Mouse (Mus musculus) E14TG2a.4 (cell line): Measurements from ENCODE around the gene Zfp39.

Experiments used
- H3K27me3 ChIP-seq: 2 replicates; pipeline ENCODE4 v1.6.1; 2014; ENCODE audit warnings: low read length, control low read depth; ENCODE audit not compliant: insufficient read depth
- H3K36me3 ChIP-seq: 2 replicates; pipeline ENCODE4 v1.6.1; 2014; ENCODE audit warnings: low read length, control low read depth; ENCODE audit not compliant: insufficient read depth
- H3K4me1 ChIP-seq: replicated peaks from 2 replicates; pipeline ENCODE4 v1.6.1; 2014; ENCODE audit warnings: low read depth, low read length, control low read depth
- H3K4me3 ChIP-seq: replicated peaks from 2 replicates; pipeline ENCODE4 v1.5.1; 2014; ENCODE audit warnings: mild to moderate bottlenecking, low read length
- H3K9me3 ChIP-seq: 2 replicates; pipeline ENCODE4 v1.6.1; 2014; ENCODE audit warnings: low read length, control low read depth
- CTCF ChIP-seq: conservative IDR thresholded peaks from 2 replicates; pipeline ENCODE4 v1.5.1; 2014; ENCODE audit warnings: low read length
- NANOG ChIP-seq: IDR thresholded peaks from 2 replicates; pipeline ENCODE4 v1.6.1; 2014; ENCODE audit warnings: borderline replicate concordance, low read length, mixed read lengths
- POU5F1 ChIP-seq: IDR thresholded peaks from 2 replicates; pipeline ENCODE4 v1.6.1; 2014; ENCODE audit warnings: low read length, borderline replicate concordance

Zfp39 gene

GRCm38 (mm10) chr11:58947306-58947705 is 43.3 kb upstream of the Zfp39 start:
- Histone ChIP-seq H3K4me3 (no peak overlapping the region), H3K27me3 (peaks cover 64% of the 10 kb centered on the region), H3K9me3 (no peaks in the 10 kb centered on the region), H3K36me3 (no peaks in the 10 kb centered on the region), H3K4me1 (peaks cover 20% of the 10 kb centered on the region)
- TF ChIP-seq POU5F1 (no peak), CTCF (no peak), NANOG (no peak)

- TF ChIP-seq POU5F1 (no peak), NANOG (no peak), CTCF (no peak)
- Histone ChIP-seq H3K4me1 (peaks cover 17% of the 10 kb centered on the region), H3K27me3 (peaks cover 40% of the 10 kb centered on the region), H3K9me3 (no peaks in the 10 kb centered on the region), H3K36me3 (no peaks in the 10 kb centered on the region), H3K4me3 (no peak overlapping the region)
Measured at GRCm38 (mm10) chr11:58944136-58944535, 40.1 kb upstream of the Zfp39 start.

- peaks cover 5% of the 10 kb centered on the region; the same call in 1 of the 2 replicates for H3K27me3 ChIP-seq
- peaks cover 30% of the 10 kb centered on the region for H3K36me3 ChIP-seq
- peak overlapping the region; percentile 92 for H3K4me3 ChIP-seq
- peaks cover 23% of the 10 kb centered on the region for H3K4me1 ChIP-seq
- no peaks in the 10 kb centered on the region for H3K9me3 ChIP-seq
- TF ChIP-seq POU5F1 (no peak), NANOG (no peak), CTCF (no peak)
Measured at GRCm38 (mm10) chr11:58939088-58939439, 35.0 kb upstream of the Zfp39 start.

- H3K9me3 ChIP-seq = no peaks in the 10 kb centered on the region
- TF ChIP-seq POU5F1 (no peak), NANOG (no peak), CTCF (no peak)
- peak within 1 kb of the TSS; percentile 92 for H3K4me3 ChIP-seq
- peaks cover 22% of the 10 kb centered on the region for H3K4me1 ChIP-seq
- 0 out of 2 replicates have a peak, but pooled peaks cover 4% of the 10 kb centered on the region for H3K27me3 ChIP-seq
- H3K36me3 ChIP-seq = peaks cover 36% of the 10 kb centered on the region
Measured at GRCm38 (mm10) chr11:58938322-58939087, 34.5 kb upstream of the Zfp39 start, which contains the start of gene Rnf187. Gene Rnf187, minus strand, starts transcription at chr11:58938916.

- H3K4me1 ChIP-seq = peaks cover 21% of the 10 kb centered on the region
- H3K36me3 ChIP-seq = peaks cover 42% of the 10 kb centered on the region
- no peaks in the 10 kb centered on the region for H3K9me3 ChIP-seq
Measured at GRCm38 (mm10) chr11:58937909-58938308, 33.9 kb upstream of the Zfp39 start.

GRCm38 (mm10) chr11:58931576-58931975 is 27.6 kb upstream of the Zfp39 start:
- peaks cover 11% of the 10 kb centered on the region for H3K4me1 ChIP-seq
- TF ChIP-seq POU5F1 (no peak), CTCF (no peak), NANOG (no peak)
- H3K36me3 ChIP-seq = peaks cover 54% of the 10 kb centered on the region
- no peak overlapping the region for H3K4me3 ChIP-seq
- no peaks in the 10 kb centered on the region for H3K27me3 ChIP-seq
- no peaks in the 10 kb centered on the region for H3K9me3 ChIP-seq

More at GRCm38 (mm10) chr11:58937909-58938308, 33.9 kb upstream of the Zfp39 start:
- H3K27me3 ChIP-seq = 0 out of 2 replicates have a peak, but pooled peaks cover 4% of the 10 kb centered on the region
- H3K4me3 ChIP-seq = peak overlapping the region; percentile 92
- no peak for TF ChIP-seq CTCF
- TF ChIP-seq POU5F1 = no peak
- no peak for TF ChIP-seq NANOG

- TF ChIP-seq CTCF (no peak), POU5F1 (no peak), NANOG (no peak)
- Histone ChIP-seq H3K9me3 (no peaks in the 10 kb centered on the region), H3K36me3 (peaks cover 41% of the 10 kb centered on the region), H3K4me1 (peaks cover 11% of the 10 kb centered on the region), H3K27me3 (peaks cover 7% of the 10 kb centered on the region), H3K4me3 (no peak overlapping the region)
Measured at GRCm38 (mm10) chr11:58930254-58930653, 26.2 kb upstream of the Zfp39 start.

GRCm38 (mm10) chr11:58929641-58930040 is 25.6 kb upstream of the Zfp39 start:
- no peak for TF ChIP-seq NANOG
- no peak for TF ChIP-seq POU5F1
- no peak for TF ChIP-seq CTCF
- Histone ChIP-seq H3K4me3 (no peak overlapping the region), H3K4me1 (peaks cover 11% of the 10 kb centered on the region)

GRCm38 (mm10) chr11:58929055-58929454 is 25.0 kb upstream of the Zfp39 start:
- no peak for TF ChIP-seq POU5F1
- no peak for TF ChIP-seq NANOG
- Histone ChIP-seq H3K4me3 (no peak overlapping the region), H3K9me3 (no peaks in the 10 kb centered on the region), H3K4me1 (peaks cover 11% of the 10 kb centered on the region), H3K36me3 (peaks cover 30% of the 10 kb centered on the region), H3K27me3 (peaks cover 12% of the 10 kb centered on the region)

More at GRCm38 (mm10) chr11:58929641-58930040, 25.6 kb upstream of the Zfp39 start:
- Histone ChIP-seq H3K27me3 (peaks cover 11% of the 10 kb centered on the region), H3K36me3 (peaks cover 36% of the 10 kb centered on the region), H3K9me3 (no peaks in the 10 kb centered on the region)
